Mouse (Mus musculus) heart, embryonic 12.5 days (tissue): ENCODE measurements around the gene Ptges3. TPM values are rescaled to one million over a fixed set of nuclear protein-coding genes. Genes with fewer than 3 reads are reported as not detected.

Experiments used
- ATAC-seq: fragments of 200-750 bp; cut with Nextera tagmentation; 2 replicates; pipeline ENCODE4 v1.8.0; 2017; ENCODE audit warnings: moderate TSS enrichment, moderate library complexity; ENCODE audit not compliant: insufficient number of reproducible peaks, low FRiP score
- H3K27ac ChIP-seq: fragments of 300-500 bp; sonication (generic); 2 replicates; pipeline ENCODE4 v1.5.1; 2016; ENCODE audit warnings: mild to moderate bottlenecking, moderate library complexity; ENCODE audit not compliant: poor library complexity, severe bottlenecking
- H3K27me3 ChIP-seq: fragments of 300-500 bp; sonication (generic); replicated peaks from 2 replicates; pipeline ENCODE4 v1.6.1; 2016; ENCODE audit warnings: mild to moderate bottlenecking, moderate library complexity
- H3K36me3 ChIP-seq: fragments of 300-500 bp; sonication (generic); 2 replicates; pipeline ENCODE4 v1.6.1; 2016; ENCODE audit warnings: mild to moderate bottlenecking, moderate library complexity
- H3K4me1 ChIP-seq: fragments of 300-500 bp; sonication (generic); replicated peaks from 2 replicates; pipeline ENCODE4 v1.6.1; 2016; ENCODE audit warnings: mild to moderate bottlenecking
- H3K4me2 ChIP-seq: fragments of 300-500 bp; sonication (generic); 2 replicates; pipeline ENCODE4 v1.6.1; 2016; ENCODE audit warnings: mild to moderate bottlenecking, moderate library complexity
- H3K4me3 ChIP-seq: fragments of 300-500 bp; sonication (generic); 2 replicates; pipeline ENCODE4 v1.5.1; 2016; ENCODE audit warnings: mild to moderate bottlenecking
- H3K9ac ChIP-seq: fragments of 300-500 bp; sonication (generic); 2 replicates; pipeline ENCODE4 v1.6.1; 2016; ENCODE audit warnings: mild to moderate bottlenecking, moderate library complexity
- H3K9me3 ChIP-seq: fragments of 300-500 bp; sonication (generic); replicated peaks from 2 replicates; pipeline ENCODE4 v1.6.1; 2016; ENCODE audit warnings: mild to moderate bottlenecking, moderate library complexity
- WGBS: fragments of 180-500 bp; shearing (Covaris S2); methylation state at CpG from one replicate; pipeline ENCODE4 v1.1.7; 2016; 5-methylcytosine and 5-hydroxymethylcytosine counted together
- polyA plus RNA-seq: library from polyadenylated mRNA; unstranded; fragments of >200 nt; fragmentation: Nextera tagmentation; extraction: Ambion mirVana; gene quantifications from 2 replicates; pipeline ENCODE4 v1.2.1, GENCODE M21; 2016

Ptges3 gene
- polyA plus RNA-seq, 1 experiment from 2014 or later = 375 TPM

GRCm38 (mm10) chr10:128092506-128093495 lies 34.0 kb downstream of the Ptges3 start:
- under 1% methylated on average over 85 of the region's 88 CpGs for WGBS
- ATAC-seq = peak; percentile 70
- peak overlapping the region; percentile 90 for H3K9ac ChIP-seq
- H3K27me3 ChIP-seq = no peaks in the 10 kb centered on the region
- H3K36me3 ChIP-seq = peaks cover 23% of the 10 kb centered on the region
- peak overlapping the region; percentile 98 for H3K27ac ChIP-seq
- H3K9me3 ChIP-seq = no peaks in the 10 kb centered on the region
- H3K4me3 ChIP-seq = peak overlapping the region; percentile 73
- H3K4me2 ChIP-seq = peak overlapping the region; percentile 97
- H3K4me1 ChIP-seq = peaks cover 61% of the 10 kb centered on the region

GRCm38 (mm10) chr10:128093496-128094294 lies 34.9 kb downstream of the Ptges3 start:
- H3K27ac ChIP-seq = peak overlapping the region; percentile 98
- H3K4me3 ChIP-seq = peak overlapping the region; percentile 73
- peak overlapping the region; percentile 97 for H3K4me2 ChIP-seq
- no peaks in the 10 kb centered on the region for H3K9me3 ChIP-seq
- H3K27me3 ChIP-seq = no peaks in the 10 kb centered on the region
- peak overlapping the region; percentile 90 for H3K9ac ChIP-seq
- H3K4me1 ChIP-seq = peaks cover 66% of the 10 kb centered on the region
- 27% methylated on average over 13 of the region's 13 CpGs for WGBS
- peaks cover 14% of the 10 kb centered on the region for H3K36me3 ChIP-seq
- no peak for ATAC-seq

- Histone ChIP-seq H3K4me2 (peak overlapping the region; percentile 97), H3K27me3 (no peaks in the 10 kb centered on the region), H3K4me1 (peaks cover 62% of the 10 kb centered on the region), H3K9me3 (no peaks in the 10 kb centered on the region), H3K36me3 (peaks cover 6% of the 10 kb centered on the region), H3K27ac (peak overlapping the region; percentile 98), H3K4me3 (peak overlapping the region; percentile 73), H3K9ac (peak overlapping the region; percentile 90; the same call in 1 of the 2 replicates)
- WGBS = 12% methylated on average over 19 of the region's 19 CpGs
- ATAC-seq = peak; percentile 81
These were observed 35.7 kb downstream of the Ptges3 start for GRCm38 (mm10) chr10:128094340-128094968.

GRCm38 (mm10) chr10:128095003-128095636 lies 36.4 kb downstream of the Ptges3 start:
- Histone ChIP-seq H3K9me3 (no peaks in the 10 kb centered on the region), H3K27me3 (no peaks in the 10 kb centered on the region), H3K4me1 (peaks cover 56% of the 10 kb centered on the region), H3K4me3 (peak overlapping the region; percentile 73), H3K27ac (peak overlapping the region; percentile 98), H3K36me3 (no peaks in the 10 kb centered on the region), H3K4me2 (peak overlapping the region; percentile 97), H3K9ac (no peak overlapping the region)
- no peak for ATAC-seq
- WGBS = 28% methylated on average over 9 of the region's 9 CpGs

- WGBS = 21% methylated on average over 4 of the region's 4 CpGs
- Histone ChIP-seq H3K4me1 (peaks cover 51% of the 10 kb centered on the region), H3K4me2 (peak overlapping the region; percentile 83; the same call in 1 of the 2 replicates), H3K4me3 (peak overlapping the region; percentile 78; the same call in 1 of the 2 replicates), H3K9me3 (no peaks in the 10 kb centered on the region), H3K9ac (peak overlapping the region; percentile 84; the same call in 1 of the 2 replicates), H3K36me3 (peaks cover 4% of the 10 kb centered on the region; the same call in 1 of the 2 replicates), H3K27ac (no peak overlapping the region), H3K27me3 (no peaks in the 10 kb centered on the region)
- ATAC-seq = no peak
These were observed 37.5 kb downstream of the Ptges3 start for GRCm38 (mm10) chr10:128096313-128096692.

GRCm38 (mm10) chr10:128096693-128097586 lies 38.2 kb downstream of the Ptges3 start:
- WGBS = under 1% methylated on average over 84 of the region's 86 CpGs
- Histone ChIP-seq H3K27ac (peak overlapping the region; percentile 54), H3K4me2 (peak overlapping the region; percentile 83), H3K9me3 (no peaks in the 10 kb centered on the region), H3K4me3 (peak overlapping the region; percentile 78), H3K9ac (peak overlapping the region; percentile 84), H3K4me1 (peaks cover 45% of the 10 kb centered on the region), H3K27me3 (no peaks in the 10 kb centered on the region), H3K36me3 (peaks cover 4% of the 10 kb centered on the region; the same call in 1 of the 2 replicates)
- peak; percentile 76 for ATAC-seq

GRCm38 (mm10) chr10:128097587-128097971 lies 38.8 kb downstream of the Ptges3 start:
- peak overlapping the region; percentile 83 for H3K4me2 ChIP-seq
- no peaks in the 10 kb centered on the region for H3K9me3 ChIP-seq
- H3K4me1 ChIP-seq = peaks cover 41% of the 10 kb centered on the region
- no peaks in the 10 kb centered on the region for H3K27me3 ChIP-seq
- H3K9ac ChIP-seq = peak overlapping the region; percentile 84
- H3K36me3 ChIP-seq = peaks cover 4% of the 10 kb centered on the region; the same call in 1 of the 2 replicates
- peak overlapping the region; percentile 78 for H3K4me3 ChIP-seq
- peak overlapping the region; percentile 54 for H3K27ac ChIP-seq
- no peak for ATAC-seq
- WGBS = under 1% methylated on average over 13 of the region's 13 CpGs

GRCm38 (mm10) chr10:128110103-128110761 lies 51.5 kb downstream of the Ptges3 start:
- Histone ChIP-seq H3K27me3 (no peaks in the 10 kb centered on the region), H3K4me1 (peaks cover 10% of the 10 kb centered on the region), H3K9me3 (no peaks in the 10 kb centered on the region), H3K4me2 (peak overlapping the region; percentile 6; the same call in 1 of the 2 replicates), H3K9ac (no peak overlapping the region), H3K36me3 (peaks cover 54% of the 10 kb centered on the region), H3K4me3 (no peak overlapping the region), H3K27ac (peak overlapping the region; percentile 64; the same call in 1 of the 2 replicates)
- ATAC-seq = peak; percentile 48; the same call in 1 of the 2 replicates
- 69% methylated on average over 4 of the region's 4 CpGs for WGBS

- peaks cover 64% of the 10 kb centered on the region for H3K36me3 ChIP-seq
- H3K27ac ChIP-seq = no peak overlapping the region
- no peak for ATAC-seq
- H3K9ac ChIP-seq = no peak overlapping the region
- H3K4me1 ChIP-seq = peaks cover 10% of the 10 kb centered on the region
- no peak overlapping the region for H3K4me2 ChIP-seq
- H3K4me3 ChIP-seq = no peak overlapping the region
- H3K9me3 ChIP-seq = no peaks in the 10 kb centered on the region
- H3K27me3 ChIP-seq = no peaks in the 10 kb centered on the region
These were observed 52.5 kb downstream of the Ptges3 start for GRCm38 (mm10) chr10:128111227-128111626.
